Mouse (Mus musculus): Measurements from ENCODE around the gene Foxc2.

GRCm38 (mm10) chr8:121130522-121130921, 14.6 kb downstream of the Foxc2 start:
- TF ChIP-seq CTCF (IDR thresholded peaks at IDR 0.05; ENCODE audit: low read depth, low read length): no peak
- TF ChIP-seq GATA1 (IDR thresholded peaks at IDR 0.05; ENCODE audit: borderline replicate concordance, low read length): no peak
- no peak for TF ChIP-seq POLR2AphosphoS5 (IDR thresholded peaks at IDR 0.05; ENCODE audit: insufficient replicate concordance, low read depth, low read length)
- TF ChIP-seq TAL1 (conservative IDR thresholded peaks at IDR 0.05; ENCODE audit: low read depth, low read length): no peak
